Mouse (Mus musculus) right cerebral cortex, postnatal 36 days (tissue): Measurements from ENCODE around the gene Meis1.

Experiments used
- DNase-seq, 2 experiments: peaks; one replicate each; pipeline ENCODE4 v3.0.0; 2022; ENCODE audit warnings: low spot score in 2 of 2, mixed read lengths in 1 of 2

The Meis1 gene

GRCm38 (mm10) chr11:18876886-18877625, 141.7 kb downstream of the Meis1 start:
- DNase-seq = no peak

GRCm38 (mm10) chr11:18875911-18876885, 142.6 kb downstream of the Meis1 start:
- no peak for DNase-seq

GRCm38 (mm10) chr11:18875001-18875902, 143.5 kb downstream of the Meis1 start:
- DNase-seq = no peak

DNA sequence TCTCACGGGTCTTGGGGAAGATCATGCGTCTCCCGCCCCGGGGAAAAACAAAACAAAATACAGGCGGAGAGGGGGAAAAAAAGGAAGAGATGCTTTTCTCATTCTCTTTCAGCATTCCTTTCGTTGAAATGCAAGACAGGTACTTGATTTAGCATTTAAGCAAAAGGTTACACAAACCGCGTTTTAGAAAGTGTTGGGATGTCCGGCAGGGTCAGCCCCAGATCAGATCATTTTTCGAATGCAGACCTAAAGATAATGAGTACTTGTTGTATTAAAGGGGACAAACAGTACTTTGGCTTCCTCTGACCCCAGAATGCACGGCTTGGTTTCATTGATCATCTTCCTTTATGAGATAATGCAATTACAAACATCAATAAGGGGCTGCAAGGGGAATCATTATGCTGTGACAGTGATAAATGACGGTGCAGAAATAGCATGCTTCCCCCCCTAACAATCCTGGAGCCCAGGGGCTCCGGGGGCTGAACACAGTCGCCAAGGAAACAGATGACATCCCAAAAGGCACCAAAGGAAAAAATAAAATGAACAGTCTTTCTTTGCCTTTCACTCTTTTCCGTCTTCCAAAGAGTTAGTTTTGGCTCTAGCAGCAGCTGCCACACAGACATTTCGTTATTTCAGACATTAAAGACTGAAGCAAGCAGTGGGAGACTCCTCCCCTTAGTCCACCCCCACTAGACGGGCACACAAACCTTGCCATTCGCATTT, 144.3 kb downstream of the Meis1 start:
- DNase-seq = no peak

- DNase-seq = no peak
Measured at GRCm38 (mm10) chr11:18873451-18874277, 145.1 kb downstream of the Meis1 start.

DNA sequence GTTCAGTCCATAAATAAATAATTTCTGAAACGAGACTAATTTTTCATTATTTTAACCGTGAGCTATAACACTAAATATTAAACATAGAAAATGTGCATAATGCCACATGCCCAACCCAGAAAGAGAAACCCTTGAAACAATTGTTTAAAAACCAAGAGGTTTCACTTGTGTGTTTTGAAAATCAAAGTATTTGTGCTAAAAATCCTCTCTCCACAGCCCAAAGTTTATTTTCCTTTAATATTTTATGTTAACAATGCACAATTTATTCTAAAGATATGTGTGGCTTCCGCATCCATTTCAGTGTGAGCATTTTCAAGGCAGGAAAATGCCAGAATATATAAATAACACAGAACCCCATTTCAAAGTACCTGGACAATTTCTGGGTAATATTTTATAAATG, 146.0 kb downstream of the Meis1 start:
- DNase-seq = no peak

DNA sequence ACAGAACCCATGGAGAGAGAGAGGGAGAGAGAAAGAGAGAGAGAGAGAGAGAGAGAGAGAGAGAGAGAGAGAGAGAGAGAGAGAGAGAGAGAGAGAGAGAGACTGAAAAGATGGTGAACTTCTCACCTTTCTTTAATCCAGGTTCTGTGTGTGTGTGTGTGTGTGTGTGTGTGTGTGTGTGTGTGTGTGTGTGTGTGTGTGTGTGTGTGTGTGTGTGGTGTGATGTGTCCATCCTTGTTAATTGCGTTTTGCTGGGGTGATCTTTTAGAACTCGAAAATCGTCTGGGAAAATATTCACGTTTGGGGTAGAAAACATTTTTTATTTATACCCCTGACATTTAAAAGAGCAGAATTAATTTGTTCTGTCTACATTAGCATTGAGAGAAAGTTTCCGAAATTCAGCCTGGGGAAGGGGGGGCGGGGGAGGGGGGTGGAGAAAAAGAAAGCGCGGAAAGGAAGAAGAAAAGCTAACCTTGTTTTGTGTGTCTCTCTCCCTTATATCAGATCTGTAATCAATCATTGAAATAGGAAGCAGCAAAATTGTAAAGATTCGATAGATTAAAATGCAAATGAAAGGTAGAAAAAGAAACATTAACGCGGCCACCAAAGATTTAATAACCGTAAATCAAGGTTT, 146.6 kb downstream of the Meis1 start:
- DNase-seq = no peak

GRCm38 (mm10) chr11:18871170-18872081, 147.4 kb downstream of the Meis1 start:
- DNase-seq = no peak

- no peak for DNase-seq
Measured at GRCm38 (mm10) chr11:18870121-18870931, 148.5 kb downstream of the Meis1 start.

DNA sequence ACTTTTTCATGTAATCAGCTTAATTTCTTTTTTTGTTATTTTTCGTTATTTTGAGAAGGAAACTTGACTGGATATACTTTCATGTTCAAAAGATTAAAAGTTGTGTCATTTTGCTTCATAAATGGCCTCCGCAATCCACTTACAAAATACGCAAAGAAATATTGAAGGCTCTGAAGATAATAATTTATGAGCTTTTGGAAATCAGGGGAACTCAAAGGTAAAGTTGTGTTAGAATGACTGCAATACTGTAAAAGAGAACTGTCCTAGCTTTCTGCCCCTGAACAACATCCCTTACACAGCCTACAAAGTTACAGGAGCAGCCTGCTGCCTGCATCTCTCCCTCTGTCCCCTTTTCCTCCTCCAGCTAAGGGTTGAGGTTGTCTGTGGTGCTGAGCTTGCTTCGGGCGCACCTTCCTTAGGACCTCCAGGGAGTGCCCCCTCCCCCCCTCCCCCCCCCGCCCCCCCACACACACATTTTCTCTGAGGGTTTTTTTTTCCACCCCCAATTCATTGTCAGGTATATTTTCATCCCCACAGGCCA, 149.3 kb downstream of the Meis1 start:
- DNase-seq = no peak

GRCm38 (mm10) chr11:18867665-18868064, 151.1 kb downstream of the Meis1 start:
- no peak for DNase-seq

- DNase-seq = no peak
Measured at GRCm38 (mm10) chr11:18866198-18866836, 152.5 kb downstream of the Meis1 start.

GRCm38 (mm10) chr11:18850772-18851171, 168.0 kb downstream of the Meis1 start:
- DNase-seq = no peak

DNA sequence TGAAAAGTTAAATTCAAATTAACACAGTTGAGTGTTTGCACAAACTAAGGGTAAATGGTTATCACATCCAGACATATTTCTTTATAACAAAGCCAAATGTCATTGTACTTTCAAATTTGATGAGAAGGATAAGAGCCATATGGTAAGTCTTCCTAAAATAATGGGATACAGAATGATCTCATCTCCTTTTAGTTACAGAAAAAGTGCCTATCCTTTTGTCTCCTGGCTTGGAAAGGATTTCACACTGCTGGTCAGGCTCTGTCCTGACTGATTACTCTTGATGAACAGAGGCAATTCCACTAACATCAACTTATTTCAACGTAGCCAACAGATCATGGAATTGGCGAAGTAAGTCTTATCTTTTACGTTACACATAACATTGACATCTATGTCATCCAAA, 171.1 kb downstream of the Meis1 start:
- no peak for DNase-seq

DNA sequence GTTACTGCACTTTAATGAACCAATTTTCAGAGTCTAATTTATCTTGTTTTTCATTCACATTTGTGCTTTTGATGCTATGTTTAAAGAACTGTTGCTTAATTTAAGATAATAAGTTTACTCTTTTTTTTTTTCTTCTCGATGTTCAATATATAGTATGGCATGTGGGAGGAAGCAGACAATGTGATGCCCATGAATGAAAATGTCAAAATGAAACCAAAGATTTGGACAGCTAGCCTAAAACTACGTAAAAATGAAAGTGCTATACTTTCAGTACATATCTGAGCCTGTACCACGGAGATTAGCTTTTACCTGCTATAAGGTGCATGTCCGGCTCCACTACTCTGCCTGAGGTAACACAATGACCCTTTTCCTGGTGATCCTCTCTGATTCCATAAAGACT, 172.3 kb downstream of the Meis1 start:
- DNase-seq = no peak

DNA sequence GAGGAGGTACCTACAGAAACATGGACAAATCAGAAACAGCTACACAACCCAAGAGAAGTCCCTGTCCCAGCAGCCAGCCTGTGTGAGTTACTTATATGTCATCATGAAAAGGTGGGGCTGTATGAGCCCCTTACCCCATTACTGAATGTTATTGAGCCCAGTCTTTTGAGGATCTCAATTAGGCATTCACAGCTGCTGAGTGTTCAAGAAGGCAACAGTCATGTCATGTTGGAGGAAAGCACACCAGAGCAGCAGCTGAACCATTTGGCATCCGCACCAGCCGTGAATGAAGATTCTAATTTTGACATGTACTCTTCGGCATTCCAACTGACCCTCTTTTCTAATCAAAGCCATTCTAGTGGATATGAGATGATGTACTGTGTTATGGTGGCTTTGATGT, 172.9 kb downstream of the Meis1 start:
- no peak for DNase-seq

- no peak for DNase-seq
Measured at GRCm38 (mm10) chr11:18845466-18845865, 173.3 kb downstream of the Meis1 start.
